Mouse (Mus musculus) cerebellum, adult 2 months (tissue): ENCODE data around the gene Tmem8.

Experiments
- CTCF ChIP-seq: fragments of 200-500 bp; IDR thresholded peaks from 2 replicates; pipeline ENCODE4 v1.5.1; 2011; ENCODE audit warnings: low read depth, mild to moderate bottlenecking, control low read depth, low read length, moderate library complexity, borderline replicate concordance; ENCODE audit not compliant: insufficient read depth
- POLR2A ChIP-seq: fragments of 200-500 bp; IDR thresholded peaks from 2 replicates; pipeline ENCODE4 v1.6.1; 2011; ENCODE audit warnings: low read length, control low read depth, borderline replicate concordance; ENCODE audit not compliant: insufficient read depth

DNA sequence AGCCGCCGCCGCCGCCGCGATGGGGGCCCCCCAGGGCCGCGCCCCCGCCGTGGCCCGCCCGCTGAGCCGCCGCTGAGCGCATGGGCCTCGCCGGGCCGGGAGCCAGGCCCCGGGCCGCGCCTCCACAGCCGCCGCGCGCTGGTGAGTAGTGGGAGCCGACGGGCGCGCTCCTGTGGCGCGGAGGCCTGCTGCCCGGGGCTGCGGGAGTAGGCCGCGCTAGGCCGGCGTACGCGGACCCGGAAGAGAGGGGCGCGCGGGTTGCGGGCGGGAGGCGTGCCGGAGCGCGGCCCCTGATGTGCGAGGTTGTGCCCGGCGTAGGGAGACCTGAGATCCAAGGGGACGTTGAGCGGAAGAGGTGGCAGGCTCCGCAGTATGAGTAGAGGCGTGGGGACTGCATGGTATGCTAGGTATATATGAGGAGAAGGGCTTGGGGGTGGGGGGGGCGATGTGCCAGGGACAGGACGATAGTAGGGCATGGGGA lies 25.8 kb downstream of the Tmem8 start:
- TF ChIP-seq POLR2A: no peak
- no peak for TF ChIP-seq CTCF
